Mouse (Mus musculus): ENCODE results near the gene Tmem179b.

DNA sequence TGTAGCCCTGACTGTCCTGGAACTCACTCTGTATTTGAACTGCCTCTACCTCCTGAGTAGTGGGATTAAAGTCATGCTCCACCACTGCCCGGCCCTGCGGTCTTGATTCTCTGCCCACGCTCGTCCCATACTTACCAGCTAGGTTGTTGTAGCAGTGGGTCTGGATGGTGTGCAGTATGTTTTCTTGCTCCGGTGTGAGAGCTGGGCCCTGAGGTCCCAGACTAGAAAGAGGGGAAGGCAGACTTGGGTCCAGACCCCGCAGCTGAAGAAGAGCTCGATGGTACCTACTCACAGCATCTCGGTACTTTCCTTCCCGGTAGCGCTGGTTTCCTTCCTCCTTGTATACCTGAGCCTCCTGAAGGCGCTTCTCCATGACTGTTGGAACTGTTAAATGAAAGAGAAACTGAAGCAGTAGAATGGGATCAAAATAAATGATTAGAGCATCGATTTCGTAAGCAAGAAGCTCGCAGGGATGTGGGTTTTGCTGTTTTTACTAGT is 44.1 kb upstream of the Tmem179b start:
- TF ChIP-seq CTCF (IDR thresholded peaks at IDR 0.05) (no peak), EP300 (IDR thresholded peaks at IDR 0.05) (no peak)

Measured in lung, postnatal 0 days (tissue).